Mouse (Mus musculus) heart, embryonic 16.5 days (tissue): ENCODE results near the gene Lrguk. TPM values are rescaled to one million over a fixed set of nuclear protein-coding genes. Genes with fewer than 3 reads are reported as not detected.

Experiments
- ATAC-seq: fragments of 200-750 bp; cut with Nextera tagmentation; replicated peaks from 2 replicates; pipeline ENCODE4 v1.8.0; 2017; ENCODE audit warnings: moderate number of reproducible peaks; ENCODE audit not compliant: insufficient read depth, low FRiP score; ENCODE audit errors: extremely low read depth
- H3K27ac ChIP-seq: fragments of 300-500 bp; sonication (generic); 2 replicates; pipeline ENCODE4 v1.5.1; 2014; ENCODE audit warnings: mild to moderate bottlenecking, low read length, control low read depth, moderate library complexity
- H3K27me3 ChIP-seq: fragments of 300-500 bp; sonication (generic); 2 replicates; pipeline ENCODE4 v1.6.1; 2014; ENCODE audit warnings: low read length, mixed read lengths; ENCODE audit not compliant: control insufficient read depth, insufficient read depth
- H3K36me3 ChIP-seq: fragments of 300-500 bp; sonication (generic); 2 replicates; pipeline ENCODE4 v1.6.1; 2014; ENCODE audit not compliant: control insufficient read depth, insufficient read depth
- H3K4me1 ChIP-seq: fragments of 300-500 bp; sonication (generic); 2 replicates; pipeline ENCODE4 v1.6.1; 2014; ENCODE audit warnings: low read length, mixed read lengths; ENCODE audit not compliant: control insufficient read depth, insufficient read depth
- H3K4me2 ChIP-seq: fragments of 300-500 bp; sonication (generic); 2 replicates; pipeline ENCODE4 v1.6.1; 2014; ENCODE audit warnings: low read depth, mild to moderate bottlenecking, control low read depth, low read length
- H3K4me3 ChIP-seq: fragments of 300-500 bp; sonication (generic); 2 replicates; pipeline ENCODE4 v1.5.1; 2014; ENCODE audit warnings: mild to moderate bottlenecking, control low read depth, low read length
- H3K9ac ChIP-seq: fragments of 300-500 bp; sonication (generic); 2 replicates; pipeline ENCODE4 v1.6.1; 2014; ENCODE audit warnings: low read length, control low read depth
- H3K9me3 ChIP-seq: fragments of 300-500 bp; sonication (generic); replicated peaks from 2 replicates; pipeline ENCODE4 v1.6.1; 2016; ENCODE audit warnings: low read length; ENCODE audit not compliant: control insufficient read depth
- WGBS: fragments of 180-500 bp; shearing (Covaris S2); extraction: QIAGEN DNeasy Blood & Tissue Kit; methylation state at CpG from one replicate; pipeline ENCODE4 v1.1.7; 2014; 5-methylcytosine and 5-hydroxymethylcytosine counted together
- polyA plus RNA-seq: library from polyadenylated mRNA; unstranded; fragments of >200 nt; fragmentation: Nextera tagmentation; extraction: Ambion mirVana; gene quantifications from 2 replicates; pipeline ENCODE4 v1.2.1, GENCODE M21; 2015

The Lrguk gene
- polyA plus RNA-seq, 1 experiment from 2014 or later: 0.35 TPM

- 81% methylated on average over 6 of the region's 6 CpGs for WGBS
- no peak overlapping the region for H3K4me2 ChIP-seq
- H3K4me1 ChIP-seq: no peaks in the 10 kb centered on the region; the same call in 1 of the 2 replicates
- no peak overlapping the region for H3K27ac ChIP-seq
- no peaks in the 10 kb centered on the region for H3K27me3 ChIP-seq
- H3K4me3 ChIP-seq: no peak overlapping the region
- ATAC-seq: no peak
- no peak overlapping the region for H3K9ac ChIP-seq
- no peaks in the 10 kb centered on the region for H3K36me3 ChIP-seq
- H3K9me3 ChIP-seq: peaks cover 2% of the 10 kb centered on the region
These were observed 15.8 kb upstream of the Lrguk start for GRCm38 (mm10) chr6:34013469-34013868.

DNA sequence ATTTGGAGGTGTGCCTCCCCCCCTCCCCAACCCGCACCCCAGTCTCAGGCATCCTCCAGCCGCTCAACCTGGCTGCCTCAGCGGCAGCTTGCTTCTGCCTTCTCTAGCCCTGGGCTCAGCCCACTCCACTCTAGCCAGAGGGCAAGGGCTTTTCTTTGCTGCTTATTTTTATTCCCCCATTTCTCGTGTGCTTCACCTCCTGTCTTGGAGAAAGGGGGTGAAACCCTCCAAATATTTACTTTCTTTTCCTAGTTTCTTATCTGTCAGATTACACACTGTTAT is 439 bp downstream of the Lrguk start:
- Histone ChIP-seq H3K4me2 (peak overlapping the region; percentile 92), H3K27me3 (no peaks in the 10 kb centered on the region), H3K27ac (no peak overlapping the region), H3K4me1 (peaks cover 5% of the 10 kb centered on the region), H3K9ac (peak overlapping the region; percentile 73), H3K4me3 (peak overlapping the region; percentile 66), H3K36me3 (no peaks in the 10 kb centered on the region), H3K9me3 (no peaks in the 10 kb centered on the region)
- 0% methylated on average over 4 of the region's 4 CpGs for WGBS
- ATAC-seq: peak; percentile 49; the same call in 1 of the 2 replicates

GRCm38 (mm10) chr6:34034096-34034495 is 4.8 kb downstream of the Lrguk start:
- H3K9ac ChIP-seq: no peak overlapping the region
- H3K27ac ChIP-seq: no peak overlapping the region
- H3K9me3 ChIP-seq: no peaks in the 10 kb centered on the region
- no peak overlapping the region for H3K4me2 ChIP-seq
- H3K4me1 ChIP-seq: peaks cover 7% of the 10 kb centered on the region
- ATAC-seq: no peak
- 46% methylated on average over 3 of the region's 3 CpGs for WGBS
- no peak overlapping the region for H3K4me3 ChIP-seq
- no peaks in the 10 kb centered on the region for H3K27me3 ChIP-seq
- no peaks in the 10 kb centered on the region for H3K36me3 ChIP-seq

- WGBS: 29% methylated on average over 15 of the region's 15 CpGs
- Histone ChIP-seq H3K4me2 (peak overlapping the region; percentile 33; the same call in 1 of the 2 replicates), H3K9ac (no peak overlapping the region), H3K36me3 (no peaks in the 10 kb centered on the region), H3K9me3 (no peaks in the 10 kb centered on the region), H3K4me1 (peaks cover 5% of the 10 kb centered on the region), H3K27me3 (no peaks in the 10 kb centered on the region), H3K4me3 (no peak overlapping the region), H3K27ac (no peak overlapping the region)
- no peak for ATAC-seq
These were observed 5.6 kb downstream of the Lrguk start for GRCm38 (mm10) chr6:34034577-34035461.

- no peaks in the 10 kb centered on the region for H3K9me3 ChIP-seq
- 41% methylated on average over 12 of the region's 12 CpGs for WGBS
- no peak overlapping the region for H3K9ac ChIP-seq
- peak overlapping the region; percentile 35 for H3K4me2 ChIP-seq
- no peaks in the 10 kb centered on the region for H3K36me3 ChIP-seq
- H3K27ac ChIP-seq: no peak overlapping the region
- H3K4me1 ChIP-seq: peaks cover 4% of the 10 kb centered on the region; the same call in 1 of the 2 replicates
- H3K27me3 ChIP-seq: no peaks in the 10 kb centered on the region
- H3K4me3 ChIP-seq: no peak overlapping the region
- ATAC-seq: peak; percentile 56; the same call in 1 of the 2 replicates
These were observed 11.5 kb downstream of the Lrguk start for GRCm38 (mm10) chr6:34040624-34041235.

DNA sequence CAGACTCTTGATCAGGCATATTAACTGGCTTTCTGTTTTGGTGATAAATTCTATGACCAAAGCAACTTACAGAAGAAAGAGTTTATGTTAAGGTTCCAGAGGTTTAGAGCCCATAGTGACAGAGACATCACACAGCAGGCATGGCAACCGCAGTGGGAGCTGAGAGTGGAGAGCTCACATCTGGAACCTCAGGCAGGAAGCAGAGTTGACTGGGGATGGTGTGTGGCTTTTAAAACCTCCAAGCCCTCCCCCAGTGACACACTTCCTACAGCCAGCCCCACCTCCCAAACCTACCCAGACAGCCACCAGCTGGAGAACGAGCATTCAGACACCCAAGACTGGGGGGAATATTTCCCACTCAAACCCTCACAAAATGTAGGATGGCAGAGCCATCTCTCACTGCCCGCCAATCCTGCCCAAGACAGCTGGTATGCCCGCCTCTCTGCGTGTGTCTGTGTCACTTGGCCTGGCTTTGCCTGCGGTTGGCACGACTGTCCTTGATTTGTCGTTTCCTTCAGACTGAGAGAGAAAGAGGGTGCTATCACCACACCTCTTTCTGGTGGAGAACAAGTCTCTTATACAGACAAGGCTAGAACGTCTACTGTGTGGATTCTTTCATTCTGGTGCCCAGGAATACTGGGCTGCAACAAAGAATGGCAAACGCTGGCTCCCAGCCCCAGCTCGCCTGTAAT is 12.5 kb downstream of the Lrguk start:
- WGBS: 82% methylated on average over 11 of the region's 11 CpGs
- no peaks in the 10 kb centered on the region for H3K9me3 ChIP-seq
- ATAC-seq: no peak

GRCm38 (mm10) chr6:34044228-34044811 is 15.1 kb downstream of the Lrguk start:
- H3K4me2 ChIP-seq: no peak overlapping the region
- no peaks in the 10 kb centered on the region for H3K27me3 ChIP-seq
- H3K36me3 ChIP-seq: no peaks in the 10 kb centered on the region
- 0 out of 2 replicates have a peak, but pooled peaks have one; percentile 14 for ATAC-seq
- no peak overlapping the region for H3K27ac ChIP-seq
- no peak overlapping the region for H3K4me3 ChIP-seq
- H3K4me1 ChIP-seq: peaks cover 7% of the 10 kb centered on the region; the same call in 1 of the 2 replicates
- WGBS: 47% methylated on average over 12 of the region's 12 CpGs
- H3K9ac ChIP-seq: no peak overlapping the region
- H3K9me3 ChIP-seq: no peaks in the 10 kb centered on the region

More for the DNA sequence above, 12.5 kb downstream of the Lrguk start:
- H3K27ac ChIP-seq: no peak overlapping the region
- no peaks in the 10 kb centered on the region for H3K36me3 ChIP-seq
- no peak overlapping the region for H3K4me2 ChIP-seq
- H3K4me3 ChIP-seq: no peak overlapping the region
- H3K4me1 ChIP-seq: peaks cover 4% of the 10 kb centered on the region; the same call in 1 of the 2 replicates
- H3K27me3 ChIP-seq: no peaks in the 10 kb centered on the region
- no peak overlapping the region for H3K9ac ChIP-seq

DNA sequence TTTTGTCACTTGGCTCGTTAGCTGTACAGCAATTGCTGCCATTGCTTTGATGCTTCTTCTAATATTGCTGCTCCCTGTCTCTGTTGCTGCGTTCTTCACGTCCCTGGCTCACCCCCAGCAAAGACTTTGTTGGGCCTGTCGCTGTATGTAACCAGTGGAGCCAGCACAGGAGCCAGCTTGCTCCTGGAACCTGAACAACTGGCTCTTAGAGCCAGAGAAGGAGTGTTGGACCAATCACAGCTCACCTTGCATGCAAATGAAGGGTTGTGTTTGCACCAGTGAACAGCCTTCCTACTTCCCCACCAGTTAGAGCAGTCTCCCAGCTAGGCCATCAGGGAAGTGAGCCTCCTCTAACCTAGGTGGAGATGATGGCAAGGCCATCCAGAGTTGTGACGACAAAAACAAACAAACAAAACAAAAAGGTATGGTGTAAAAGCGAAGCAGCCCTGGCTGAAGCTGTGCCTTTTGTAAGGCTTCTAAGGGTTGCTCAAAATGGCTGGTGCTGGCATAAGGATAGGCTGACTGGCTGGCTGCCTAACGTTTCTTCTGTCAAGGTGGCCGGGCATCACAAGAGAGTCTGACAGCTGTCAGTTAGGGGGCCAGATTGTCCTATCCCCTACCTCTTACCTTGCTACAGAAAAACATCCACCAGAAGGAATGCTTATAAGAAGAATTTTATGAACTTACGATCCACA is 15.7 kb downstream of the Lrguk start:
- ATAC-seq: no peak
- Histone ChIP-seq H3K36me3 (no peaks in the 10 kb centered on the region), H3K27ac (no peak overlapping the region), H3K27me3 (no peaks in the 10 kb centered on the region), H3K4me2 (no peak overlapping the region), H3K4me3 (no peak overlapping the region), H3K4me1 (peaks cover 7% of the 10 kb centered on the region; the same call in 1 of the 2 replicates), H3K9me3 (no peaks in the 10 kb centered on the region), H3K9ac (no peak overlapping the region)
- WGBS: 80% methylated on average over 9 of the region's 9 CpGs
